Mouse (Mus musculus): ENCODE results near the gene C2. TPM values are rescaled to one million over a fixed set of nuclear protein-coding genes. Genes with fewer than 3 reads are reported as not detected.

Gene C2
- polyA plus RNA-seq, 2 experiments: 14.1 to 15.6 TPM

- DNase-seq (ENCODE audit: low read depth in 3 of 3, low spot score in 3 of 3): no peak
- peak overlapping the region; percentile 75 for H3K27ac ChIP-seq
- TF ChIP-seq CTCF (IDR thresholded peaks at IDR 0.05; ENCODE audit: low read depth) (no peak; the same call in 1 of the 2 replicates), EP300 (IDR thresholded peaks at IDR 0.05; ENCODE audit: low read depth) (no peak)
- peaks cover 3% of the 10 kb centered on the region for H3K36me3 ChIP-seq (replicated peaks; ENCODE audit: control insufficient read depth, insufficient read depth, low read depth)
- H3K4me3 ChIP-seq (ENCODE audit: insufficient read depth in 1 of 2, low read depth in 2 of 2, low read length in 2 of 2): peak overlapping the region; percentile 64 to 85
- peak overlapping the region; percentile 85 for H3K9ac ChIP-seq (replicated peaks)
- peaks cover 6 to 13% of the 10 kb centered on the region in 2 experiments for H3K4me1 ChIP-seq (replicated peaks; ENCODE audit: control insufficient read depth in 2 of 2, insufficient read depth in 2 of 2, low read length in 1 of 2)
- peak overlapping the region; percentile 97 for H3K4me2 ChIP-seq (ENCODE audit: low read depth)
- H3K9me3 ChIP-seq (ENCODE audit: control insufficient read depth, low read length): no peaks in the 10 kb centered on the region
- 3% methylated on average over 5 of the region's 5 CpGs for WGBS (ENCODE audit: insufficient replicate concordance)
- H3K27me3 ChIP-seq (ENCODE audit: control insufficient read depth, insufficient read depth, low read length): no peaks in the 10 kb centered on the region
- ATAC-seq (ENCODE audit: insufficient read depth): no peak
Measured at GRCm38 (mm10) chr17:34899890-34900243, 1.8 kb upstream of the C2 start.

GRCm38 (mm10) chr17:34899053-34899889 lies 1.2 kb upstream of the C2 start:
- WGBS (ENCODE audit: insufficient replicate concordance): under 1% methylated on average over 43 of the region's 45 CpGs
- H3K9me3 ChIP-seq (ENCODE audit: control insufficient read depth, low read length): no peaks in the 10 kb centered on the region
- peak overlapping the region; percentile 75 for H3K27ac ChIP-seq
- peak overlapping the region; percentile 97 for H3K4me2 ChIP-seq (ENCODE audit: low read depth)
- H3K27me3 ChIP-seq (ENCODE audit: control insufficient read depth, insufficient read depth, low read length): no peaks in the 10 kb centered on the region
- H3K4me3 ChIP-seq (ENCODE audit: insufficient read depth in 1 of 2, low read depth in 2 of 2, low read length in 2 of 2): peak overlapping the region; percentile 64 to 85
- peak overlapping the region; percentile 85 for H3K9ac ChIP-seq (replicated peaks)
- ATAC-seq (ENCODE audit: insufficient read depth): no peak
- peaks cover 3% of the 10 kb centered on the region for H3K36me3 ChIP-seq (replicated peaks; ENCODE audit: control insufficient read depth, insufficient read depth, low read depth)
- H3K4me1 ChIP-seq (replicated peaks; ENCODE audit: control insufficient read depth in 2 of 2, insufficient read depth in 2 of 2, low read length in 1 of 2): peaks cover 6 to 13% of the 10 kb centered on the region in 2 experiments
- TF ChIP-seq EP300 (IDR thresholded peaks at IDR 0.05; ENCODE audit: low read depth) (no peak), CTCF (IDR thresholded peaks at IDR 0.05; ENCODE audit: low read depth) (no peak; the same call in 1 of the 2 replicates)
- DNase-seq (ENCODE audit: low read depth in 3 of 3, low spot score in 3 of 3): no peak

- peaks cover 7 to 15% of the 10 kb centered on the region in 2 experiments for H3K4me1 ChIP-seq (replicated peaks; ENCODE audit: control insufficient read depth in 2 of 2, insufficient read depth in 2 of 2, low read length in 1 of 2)
Measured at GRCm38 (mm10) chr17:34898706-34899052, 614 bp upstream of the C2 start.

GRCm38 (mm10) chr17:34897373-34898159 lies 499 bp downstream of the C2 start:
- H3K4me2 ChIP-seq (ENCODE audit: low read depth): peak overlapping the region; percentile 97
- H3K27me3 ChIP-seq (ENCODE audit: control insufficient read depth, insufficient read depth, low read length): no peaks in the 10 kb centered on the region
- H3K9me3 ChIP-seq (ENCODE audit: control insufficient read depth, low read length): no peaks in the 10 kb centered on the region
- DNase-seq (ENCODE audit: low read depth in 3 of 3, low spot score in 3 of 3): no peak
- no peaks in the 10 kb centered on the region; the same call in none of the 2 replicates for H3K36me3 ChIP-seq (replicated peaks; ENCODE audit: control insufficient read depth, insufficient read depth, low read depth)
- 5% methylated on average over 10 of the region's 10 CpGs for WGBS (ENCODE audit: insufficient replicate concordance)
- TF ChIP-seq EP300 (IDR thresholded peaks at IDR 0.05; ENCODE audit: low read depth): no peak
- 0 out of 2 replicates have a peak, but pooled peaks have one; percentile 4 for TF ChIP-seq CTCF (IDR thresholded peaks at IDR 0.05; ENCODE audit: low read depth)
- H3K4me1 ChIP-seq (replicated peaks; ENCODE audit: control insufficient read depth in 2 of 2, insufficient read depth in 2 of 2, low read length in 1 of 2): peaks cover 9 to 22% of the 10 kb centered on the region in 2 experiments
- no peak for ATAC-seq (ENCODE audit: insufficient read depth)
- H3K9ac ChIP-seq (replicated peaks): peak overlapping the region; percentile 85
- peak overlapping the region; percentile 64 to 85 for H3K4me3 ChIP-seq (ENCODE audit: insufficient read depth in 1 of 2, low read depth in 2 of 2, low read length in 2 of 2)
- peak overlapping the region; percentile 75 for H3K27ac ChIP-seq

More at GRCm38 (mm10) chr17:34898706-34899052, 614 bp upstream of the C2 start:
- DNase-seq (ENCODE audit: low read depth in 3 of 3, low spot score in 3 of 3) (no peak), ATAC-seq (ENCODE audit: insufficient read depth) (no peak)
- Histone ChIP-seq H3K9me3 (ENCODE audit: control insufficient read depth, low read length) (no peaks in the 10 kb centered on the region), H3K4me3 (ENCODE audit: insufficient read depth in 1 of 2, low read depth in 2 of 2, low read length in 2 of 2) (peak overlapping the region; percentile 64 to 85), H3K27me3 (ENCODE audit: control insufficient read depth, insufficient read depth, low read length) (no peaks in the 10 kb centered on the region), H3K27ac (peak overlapping the region; percentile 75), H3K4me2 (ENCODE audit: low read depth) (peak overlapping the region; percentile 97), H3K36me3 (replicated peaks; ENCODE audit: control insufficient read depth, insufficient read depth, low read depth) (peaks cover 3% of the 10 kb centered on the region), H3K9ac (replicated peaks) (peak overlapping the region; percentile 85)
- WGBS (ENCODE audit: insufficient replicate concordance): under 1% methylated on average over 24 of the region's 47 CpGs
- TF ChIP-seq CTCF (IDR thresholded peaks at IDR 0.05; ENCODE audit: low read depth): no peak
- TF ChIP-seq EP300 (IDR thresholded peaks at IDR 0.05; ENCODE audit: low read depth): no peak

GRCm38 (mm10) chr17:34896366-34896765 lies 1.7 kb downstream of the C2 start:
- Histone ChIP-seq H3K27me3 (ENCODE audit: control insufficient read depth, insufficient read depth, low read length) (no peaks in the 10 kb centered on the region), H3K27ac (no peak overlapping the region), H3K4me3 (ENCODE audit: insufficient read depth in 1 of 2, low read depth in 2 of 2, low read length in 2 of 2) (no peak overlapping the region), H3K4me2 (ENCODE audit: low read depth) (no peak overlapping the region), H3K36me3 (replicated peaks; ENCODE audit: control insufficient read depth, insufficient read depth, low read depth) (no peaks in the 10 kb centered on the region; the same call in none of the 2 replicates), H3K4me1 (replicated peaks; ENCODE audit: control insufficient read depth in 2 of 2, insufficient read depth in 2 of 2, low read length in 1 of 2) (peaks cover 9 to 22% of the 10 kb centered on the region in 2 experiments), H3K9ac (replicated peaks) (no peak overlapping the region), H3K9me3 (ENCODE audit: control insufficient read depth, low read length) (no peaks in the 10 kb centered on the region)
- no peak for TF ChIP-seq EP300 (IDR thresholded peaks at IDR 0.05; ENCODE audit: low read depth)
- DNase-seq (ENCODE audit: low read depth in 3 of 3, low spot score in 3 of 3): no peak
- 67% methylated on average over 17 of the region's 17 CpGs for WGBS (ENCODE audit: insufficient replicate concordance)
- no peak for ATAC-seq (ENCODE audit: insufficient read depth)
